Mouse (Mus musculus) stomach, postnatal 0 days (tissue): ENCODE results near the gene Notch4. TPM values are rescaled to one million over a fixed set of nuclear protein-coding genes. Genes with fewer than 3 reads are reported as not detected.
A peak's percentile ranks its signal among the peaks of the same experiment; 100 is the strongest.

Source experiments
- ATAC-seq: fragments of 200-750 bp; cut with Nextera tagmentation; 2 replicates; pipeline ENCODE4 v1.8.0; 2017; ENCODE audit not compliant: low FRiP score, low TSS enrichment
- DNase-seq: peaks from one replicate; pipeline ENCODE4 v3.0.0-alpha.2; 2016; ENCODE audit warnings: low spot score
- H3K27ac ChIP-seq: fragments of 300-500 bp; sonication (generic); replicated peaks from 2 replicates; pipeline ENCODE4 v1.5.1; 2014; ENCODE audit warnings: mild to moderate bottlenecking, control low read depth
- H3K27me3 ChIP-seq: fragments of 300-500 bp; sonication (generic); 2 replicates; pipeline ENCODE4 v1.6.1; 2014; ENCODE audit warnings: low read length; ENCODE audit not compliant: control insufficient read depth, insufficient read depth
- H3K36me3 ChIP-seq: fragments of 300-500 bp; sonication (generic); 2 replicates; pipeline ENCODE4 v1.6.1; 2014; ENCODE audit warnings: low read length, mixed read lengths; ENCODE audit not compliant: control insufficient read depth, insufficient read depth
- H3K4me1 ChIP-seq: fragments of 300-500 bp; sonication (generic); replicated peaks from 2 replicates; pipeline ENCODE4 v1.6.1; 2014; ENCODE audit warnings: antibody characterized with exemption; ENCODE audit not compliant: control insufficient read depth, insufficient read depth
- H3K4me2 ChIP-seq: fragments of 300-500 bp; sonication (generic); replicated peaks from 2 replicates; pipeline ENCODE4 v1.6.1; 2014; ENCODE audit warnings: low read depth, mild to moderate bottlenecking, control low read depth, moderate library complexity
- H3K4me3 ChIP-seq: fragments of 300-500 bp; sonication (generic); 2 replicates; pipeline ENCODE4 v1.5.1; 2014; ENCODE audit warnings: low read depth, low read length, control low read depth
- H3K9ac ChIP-seq: fragments of 300-500 bp; sonication (generic); 2 replicates; pipeline ENCODE4 v1.6.1; 2014; ENCODE audit warnings: mild to moderate bottlenecking, low read length, control low read depth, mixed read lengths
- H3K9me3 ChIP-seq: fragments of 300-500 bp; sonication (generic); 2 replicates; pipeline ENCODE4 v1.6.1; 2016; ENCODE audit warnings: low read length; ENCODE audit not compliant: control insufficient read depth
- CTCF ChIP-seq: IDR thresholded peaks from 2 replicates; pipeline ENCODE4 v1.5.1; 2016; ENCODE audit warnings: antibody characterized with exemption, low read depth, mild to moderate bottlenecking, moderate library complexity
- EP300 ChIP-seq: optimal IDR thresholded peaks from 2 replicates; pipeline ENCODE3; 2016; ENCODE audit warnings: antibody characterized with exemption
- WGBS: fragments of 180-500 bp; shearing (Covaris S2); extraction: QIAGEN DNeasy Blood & Tissue Kit; methylation state at CpG from one replicate; pipeline ENCODE4 v1.1.7; 2014; 5-methylcytosine and 5-hydroxymethylcytosine counted together
- polyA plus RNA-seq: library from polyadenylated mRNA; unstranded; fragments of >200 nt; fragmentation: Nextera tagmentation; extraction: Ambion mirVana; gene quantifications from 2 replicates; pipeline ENCODE4 v1.2.1, GENCODE M21; 2015

Gene Notch4
- polyA plus RNA-seq, 1 experiment from 2014 or later: 3.1 TPM

GRCm38 (mm10) chr17:34628644-34628967 is 64.5 kb downstream of the Notch4 start:
- no peaks in the 10 kb centered on the region; the same call in 1 of the 2 replicates for H3K36me3 ChIP-seq
- no peak for TF ChIP-seq EP300
- H3K4me1 ChIP-seq: peaks cover 22% of the 10 kb centered on the region
- peak overlapping the region; percentile 93 for H3K4me2 ChIP-seq
- no peaks in the 10 kb centered on the region for H3K9me3 ChIP-seq
- H3K27ac ChIP-seq: peak overlapping the region; percentile 97
- DNase-seq (no peak), ATAC-seq (no peak)
- peak overlapping the region; percentile 67 for H3K4me3 ChIP-seq
- WGBS: 25% methylated on average over 5 of the region's 5 CpGs
- H3K27me3 ChIP-seq: 0 out of 2 replicates have a peak, but pooled peaks cover 2% of the 10 kb centered on the region
- peak overlapping the region; percentile 70; the same call in 1 of the 2 replicates for H3K9ac ChIP-seq

- peak within 1 kb of the TSS; percentile 67 for H3K4me3 ChIP-seq
- H3K27ac ChIP-seq: peak within 1 kb of the TSS; percentile 97
- no peak for DNase-seq
- peak within 1 kb of the TSS; percentile 93 for H3K4me2 ChIP-seq
- no peak for TF ChIP-seq EP300
- no peak for TF ChIP-seq CTCF
- peaks cover 22% of the 10 kb centered on the region for H3K4me1 ChIP-seq
- 0 out of 2 replicates have a peak, but pooled peaks cover 2% of the 10 kb centered on the region for H3K27me3 ChIP-seq
- peak within 1 kb of the TSS; percentile 70 for H3K9ac ChIP-seq
- WGBS: 12% methylated on average over 16 of the region's 16 CpGs
- no peaks in the 10 kb centered on the region; the same call in 1 of the 2 replicates for H3K36me3 ChIP-seq
- H3K9me3 ChIP-seq: no peaks in the 10 kb centered on the region
- no peak for ATAC-seq
Measured at GRCm38 (mm10) chr17:34629221-34629751, 65.2 kb downstream of the Notch4 start, which contains the start of gene Prrt1. Gene Prrt1, plus strand, starts transcription at chr17:34629533.

- H3K9ac ChIP-seq: no peak overlapping the region
- no peak for TF ChIP-seq CTCF
- TF ChIP-seq EP300: no peak
Measured at GRCm38 (mm10) chr17:34629796-34630603, 65.9 kb downstream of the Notch4 start.

GRCm38 (mm10) chr17:34630761-34631301 is 66.8 kb downstream of the Notch4 start:
- Histone ChIP-seq H3K4me2 (peak overlapping the region; percentile 43), H3K36me3 (no peaks in the 10 kb centered on the region), H3K9me3 (no peaks in the 10 kb centered on the region), H3K27ac (no peak overlapping the region), H3K9ac (peak overlapping the region; percentile 45), H3K27me3 (0 out of 2 replicates have a peak, but pooled peaks cover 2% of the 10 kb centered on the region), H3K4me3 (peak overlapping the region; percentile 19; the same call in 1 of the 2 replicates), H3K4me1 (peaks cover 22% of the 10 kb centered on the region)
- TF ChIP-seq EP300 (no peak), CTCF (no peak)
- WGBS: 8% methylated on average over 36 of the region's 48 CpGs
- DNase-seq: no peak
- no peak for ATAC-seq

More at GRCm38 (mm10) chr17:34629796-34630603, 65.9 kb downstream of the Notch4 start:
- Histone ChIP-seq H3K27ac (no peak overlapping the region), H3K9me3 (no peaks in the 10 kb centered on the region), H3K27me3 (0 out of 2 replicates have a peak, but pooled peaks cover 2% of the 10 kb centered on the region), H3K36me3 (no peaks in the 10 kb centered on the region; the same call in 1 of the 2 replicates), H3K4me3 (peak overlapping the region; percentile 23; the same call in 1 of the 2 replicates), H3K4me2 (peak overlapping the region; percentile 93), H3K4me1 (peaks cover 22% of the 10 kb centered on the region)
- no peak for DNase-seq
- ATAC-seq: no peak
- 45% methylated on average over 12 of the region's 12 CpGs for WGBS

GRCm38 (mm10) chr17:34631647-34632046 is 67.6 kb downstream of the Notch4 start:
- WGBS: 17% methylated on average over 11 of the region's 12 CpGs

More at GRCm38 (mm10) chr17:34631647-34632046, 67.6 kb downstream of the Notch4 start:
- ATAC-seq: no peak
- Histone ChIP-seq H3K27me3 (0 out of 2 replicates have a peak, but pooled peaks cover 2% of the 10 kb centered on the region), H3K36me3 (no peaks in the 10 kb centered on the region), H3K9ac (peak overlapping the region; percentile 55), H3K4me2 (peak overlapping the region; percentile 69), H3K4me3 (peak overlapping the region; percentile 41), H3K9me3 (no peaks in the 10 kb centered on the region), H3K27ac (peak overlapping the region; percentile 63), H3K4me1 (peaks cover 19% of the 10 kb centered on the region)
- no peak for TF ChIP-seq CTCF
- TF ChIP-seq EP300: no peak
- no peak for DNase-seq
